Mouse (Mus musculus): ENCODE data around the gene Lemd2. TPM values are rescaled to one million over a fixed set of nuclear protein-coding genes. Genes with fewer than 3 reads are reported as not detected.

Lemd2 gene
- total RNA-seq, 2 experiments from 2014 or later: 17.8 to 18.0 TPM

- peak; percentile 48 for DNase-seq
These were observed 9.7 kb downstream of the Lemd2 start for GRCm38 (mm10) chr17:27194258-27195185.

GRCm38 (mm10) chr17:27191804-27192203 is 12.5 kb downstream of the Lemd2 start:
- DNase-seq: no peak
- intact Hi-C loops (cut with DNase I; ENCODE audit: low total_unique reads): loop anchor here (2.0 to 10.0 kb wide), 2 partner anchors 27 to 167 kb away; partner anchors contain the start of gene Bak1

More at GRCm38 (mm10) chr17:27194258-27195185, 9.7 kb downstream of the Lemd2 start:
- intact Hi-C loops (cut with DNase I; ENCODE audit: low total_unique reads): loop anchor here (10.0 kb wide), 1 partner anchor 170 kb away; the partner anchor contains the start of gene Bak1

GRCm38 (mm10) chr17:27191189-27191588 is 13.1 kb downstream of the Lemd2 start:
- intact Hi-C loops (cut with DNase I; ENCODE audit: low total_unique reads): loop anchor here (2.0 to 10.0 kb wide), 2 partner anchors 28 to 166 kb away; partner anchors contain the start of gene Bak1
- DNase-seq: no peak

GRCm38 (mm10) chr17:27189640-27190216 is 14.5 kb downstream of the Lemd2 start:
- DNase-seq: peak; percentile 56
- intact Hi-C loops (cut with DNase I; ENCODE audit: low total_unique reads): loop anchor here (2.0 to 10.0 kb wide), 3 partner anchors 29 to 165 kb away; partner anchors contain the start of gene Bak1

GRCm38 (mm10) chr17:27188883-27189282 is 15.4 kb downstream of the Lemd2 start:
- intact Hi-C loops (cut with DNase I; ENCODE audit: low total_unique reads): loop anchor here (5.0 kb wide), 1 partner anchor 52 kb away; no protein-coding TSS in a partner anchor

GRCm38 (mm10) chr17:27187059-27187458 is 17.2 kb downstream of the Lemd2 start:
- intact Hi-C loops (cut with DNase I; ENCODE audit: low total_unique reads): loop anchor here (5.0 kb wide), 1 partner anchor 50 kb away; no protein-coding TSS in a partner anchor
- DNase-seq: no peak

More at GRCm38 (mm10) chr17:27188883-27189282, 15.4 kb downstream of the Lemd2 start:
- DNase-seq: no peak

GRCm38 (mm10) chr17:27186068-27186467 is 18.2 kb downstream of the Lemd2 start:
- DNase-seq: no peak
- intact Hi-C loops (cut with DNase I; ENCODE audit: low total_unique reads): loop anchor here (5.0 kb wide), 1 partner anchor 49 kb away; no protein-coding TSS in a partner anchor

GRCm38 (mm10) chr17:27183667-27184292 is 20.5 kb downstream of the Lemd2 start:
- DNase-seq: no peak
- intact Hi-C loops (cut with DNase I; ENCODE audit: low total_unique reads): no loop called here

- no peak for DNase-seq
- intact Hi-C loops (cut with DNase I; ENCODE audit: low total_unique reads): no loop called here
These were observed 21.9 kb downstream of the Lemd2 start for GRCm38 (mm10) chr17:27182401-27182800.

- intact Hi-C loops (cut with DNase I; ENCODE audit: low total_unique reads): no loop called here
- DNase-seq: peak; percentile 78
These were observed 22.6 kb downstream of the Lemd2 start for GRCm38 (mm10) chr17:27181666-27182065.

GRCm38 (mm10) chr17:27179681-27180280 is 24.5 kb downstream of the Lemd2 start:
- DNase-seq: no peak
- intact Hi-C loops (cut with DNase I; ENCODE audit: low total_unique reads): no loop called here

GRCm38 (mm10) chr17:27178427-27179177 is 25.7 kb downstream of the Lemd2 start:
- DNase-seq: no peak
- intact Hi-C loops (cut with DNase I; ENCODE audit: low total_unique reads): no loop called here

- no peak for DNase-seq
- intact Hi-C loops (cut with DNase I; ENCODE audit: low total_unique reads): no loop called here
These were observed 26.2 kb downstream of the Lemd2 start for GRCm38 (mm10) chr17:27178019-27178418.

GRCm38 (mm10) chr17:27176754-27177153 is 27.5 kb downstream of the Lemd2 start:
- intact Hi-C loops (cut with DNase I; ENCODE audit: low total_unique reads): no loop called here
- DNase-seq: no peak

GRCm38 (mm10) chr17:27176287-27176686 is 28.0 kb downstream of the Lemd2 start:
- no peak for DNase-seq
- intact Hi-C loops (cut with DNase I; ENCODE audit: low total_unique reads): no loop called here

- intact Hi-C loops (cut with DNase I; ENCODE audit: low total_unique reads): no loop called here
- no peak for DNase-seq
These were observed 28.9 kb downstream of the Lemd2 start for GRCm38 (mm10) chr17:27175196-27175874.

- intact Hi-C loops (cut with DNase I; ENCODE audit: low total_unique reads): no loop called here
These were observed 30.6 kb downstream of the Lemd2 start for GRCm38 (mm10) chr17:27173715-27174114.

GRCm38 (mm10) chr17:27172459-27172858 is 31.8 kb downstream of the Lemd2 start:
- no peak for DNase-seq
- intact Hi-C loops (cut with DNase I; ENCODE audit: low total_unique reads): no loop called here

More at GRCm38 (mm10) chr17:27173715-27174114, 30.6 kb downstream of the Lemd2 start:
- DNase-seq: no peak
